Mouse (Mus musculus) cerebellum, adult 9-11 months (tissue): Measurements from ENCODE around the gene Fam229b.

ENCODE experiments used
- DNase-seq: peaks from one replicate; pipeline ENCODE4 v3.0.0; 2022

Fam229b gene

DNA sequence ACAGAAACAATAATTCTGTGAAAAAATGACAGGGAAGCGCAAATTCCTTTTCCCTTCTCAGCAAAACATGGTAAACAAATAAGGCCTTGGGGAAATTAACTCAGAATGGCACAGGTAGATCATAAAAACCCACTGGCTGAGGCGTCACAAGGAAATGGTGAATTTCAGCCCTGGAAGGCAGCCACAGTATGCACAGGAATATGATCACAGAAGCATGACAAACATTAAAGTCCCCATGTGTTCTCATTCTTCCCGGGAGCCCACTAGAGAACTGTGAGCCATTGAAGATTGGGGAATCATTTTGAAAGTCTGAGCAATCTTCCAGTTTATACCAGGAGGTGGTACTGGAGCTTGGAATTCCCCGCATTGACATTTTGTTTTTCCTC, 24.2 kb downstream of the Fam229b start:
- DNase-seq, result no peak

DNA sequence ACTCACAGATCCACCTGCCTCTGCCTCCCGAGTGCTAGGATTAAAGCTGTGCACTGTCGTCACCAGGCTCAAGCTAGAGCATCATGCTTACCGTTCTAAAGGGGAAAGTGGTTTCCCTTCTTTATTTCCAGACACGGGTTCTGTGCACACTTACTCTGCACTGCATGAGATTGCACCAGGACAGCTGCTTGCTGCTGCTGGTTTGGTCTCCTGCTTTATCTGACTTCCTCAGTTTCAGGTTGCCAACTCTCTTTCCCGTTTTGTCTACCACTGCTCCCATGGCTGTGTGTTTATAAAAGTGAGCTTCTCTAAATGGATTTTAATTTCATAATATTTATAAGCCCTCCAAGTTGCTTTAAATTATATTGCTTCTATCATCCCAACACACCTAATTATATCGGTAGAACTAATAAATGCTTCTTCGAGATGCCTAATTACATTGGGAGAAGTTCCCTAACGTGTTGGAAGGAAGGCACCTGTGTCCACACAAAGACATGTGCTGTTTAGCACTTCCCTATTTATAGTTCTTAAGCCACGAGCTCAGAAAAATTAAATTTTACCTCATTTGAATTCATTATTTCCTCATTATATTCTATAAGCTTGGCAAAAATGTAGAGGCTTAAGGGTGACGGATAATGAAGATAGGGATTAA, 24.8 kb downstream of the Fam229b start:
- no peak for DNase-seq

DNA sequence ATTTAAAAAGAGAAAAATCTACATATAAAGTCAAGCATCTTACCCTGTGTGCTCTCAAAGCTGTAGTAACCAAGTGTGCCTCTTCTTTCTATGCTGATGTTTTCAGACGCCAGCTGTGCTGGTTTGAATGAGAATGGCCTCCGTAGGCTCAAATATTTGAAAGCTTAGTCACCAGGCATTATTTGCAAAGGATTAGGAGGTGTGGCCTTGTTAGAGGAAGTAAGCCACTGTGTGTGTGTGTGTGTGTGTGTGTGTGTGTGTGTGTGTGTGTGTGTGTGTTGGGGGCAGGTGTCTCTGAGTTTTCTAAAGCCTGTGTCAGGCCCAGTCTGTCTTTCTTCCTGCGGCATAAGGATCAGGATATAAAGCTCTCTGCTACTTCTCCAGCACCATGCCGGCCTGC, 26.8 kb downstream of the Fam229b start:
- no peak for DNase-seq

DNA sequence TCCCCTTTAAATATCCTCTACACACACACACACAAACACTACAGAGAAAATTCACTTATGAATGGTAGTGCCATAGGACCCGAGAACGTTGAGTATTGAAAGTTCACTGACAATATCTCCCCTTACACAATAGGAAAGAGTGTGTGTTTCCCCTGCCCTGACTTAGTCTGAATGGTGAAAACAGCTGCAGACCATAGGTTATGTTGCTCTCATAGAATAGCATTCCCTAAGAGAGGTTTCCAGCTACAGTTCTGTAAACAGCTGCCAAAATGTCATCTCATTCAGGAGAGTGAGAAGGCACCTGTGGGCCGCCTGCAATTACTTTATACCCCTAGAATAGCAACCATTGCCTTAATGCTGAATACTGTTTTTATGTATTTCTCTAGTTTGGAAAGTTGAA, 27.3 kb downstream of the Fam229b start:
- no peak for DNase-seq

DNA sequence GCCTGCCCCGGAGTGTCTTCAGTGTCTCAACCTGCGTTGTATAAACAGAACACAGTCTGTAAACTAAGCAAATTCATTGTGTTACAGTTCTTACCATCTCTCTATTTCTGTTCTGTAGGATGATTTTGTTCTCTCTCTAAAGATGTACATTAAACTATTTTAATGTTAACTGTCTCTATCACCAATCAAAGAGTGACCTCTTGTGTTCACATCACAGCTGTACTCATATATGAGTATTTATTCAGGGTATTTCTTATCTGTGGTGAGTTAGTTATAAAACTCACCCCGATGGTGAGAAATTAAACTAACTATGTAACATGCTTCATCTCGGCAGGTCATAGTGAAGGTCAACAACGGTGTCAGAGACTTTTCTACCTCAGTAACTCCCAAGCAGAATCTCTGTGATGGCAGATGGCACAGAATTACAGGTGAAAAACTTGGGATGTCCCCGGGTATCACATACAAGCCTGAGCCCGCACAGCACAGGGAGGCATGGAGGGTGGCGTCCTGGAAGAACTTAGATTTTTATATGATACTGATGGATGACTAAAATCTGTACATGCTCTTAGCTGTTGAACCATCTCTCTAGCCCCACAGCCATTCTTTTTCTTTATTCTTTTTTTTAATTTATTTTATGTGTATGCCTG, 28.8 kb downstream of the Fam229b start:
- DNase-seq, result no peak

DNA sequence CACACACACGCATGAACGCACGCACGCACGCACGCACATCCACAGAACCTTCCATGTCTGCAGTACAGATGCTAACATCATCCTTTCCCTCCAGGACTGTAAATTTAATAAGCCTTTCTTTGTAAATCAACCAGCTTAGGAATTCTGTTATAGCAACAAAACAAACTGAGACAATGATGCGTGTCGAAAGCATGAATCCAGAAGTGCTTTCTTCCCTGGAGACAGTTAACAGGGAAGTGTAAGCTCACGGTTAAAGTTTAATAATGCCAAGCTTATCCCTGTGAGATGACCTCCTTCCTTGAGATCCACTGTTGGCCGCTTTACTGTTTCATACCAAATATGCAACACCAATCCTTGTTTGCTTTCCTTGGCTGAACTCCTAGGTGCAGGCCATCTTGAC, 35.0 kb downstream of the Fam229b start:
- DNase-seq, result no peak

DNA sequence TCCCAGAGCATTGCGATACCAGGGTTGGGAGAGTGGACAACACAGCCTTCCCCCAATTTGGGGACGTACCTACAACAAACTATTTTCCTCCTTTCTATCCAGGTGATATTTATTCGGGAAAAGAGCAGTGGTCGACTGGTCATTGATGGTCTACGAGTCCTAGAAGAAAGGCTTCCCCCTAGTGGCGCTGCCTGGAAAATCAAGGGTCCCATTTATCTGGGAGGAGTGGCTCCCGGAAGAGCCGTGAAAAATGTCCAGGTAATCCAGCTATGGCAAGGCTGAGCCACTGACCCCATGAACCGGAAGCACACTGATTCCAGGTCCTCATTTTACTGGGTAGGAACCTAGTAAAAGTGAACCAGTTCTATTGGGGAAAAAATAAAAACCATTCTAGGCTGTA, 36.7 kb downstream of the Fam229b start:
- no peak for DNase-seq

DNA sequence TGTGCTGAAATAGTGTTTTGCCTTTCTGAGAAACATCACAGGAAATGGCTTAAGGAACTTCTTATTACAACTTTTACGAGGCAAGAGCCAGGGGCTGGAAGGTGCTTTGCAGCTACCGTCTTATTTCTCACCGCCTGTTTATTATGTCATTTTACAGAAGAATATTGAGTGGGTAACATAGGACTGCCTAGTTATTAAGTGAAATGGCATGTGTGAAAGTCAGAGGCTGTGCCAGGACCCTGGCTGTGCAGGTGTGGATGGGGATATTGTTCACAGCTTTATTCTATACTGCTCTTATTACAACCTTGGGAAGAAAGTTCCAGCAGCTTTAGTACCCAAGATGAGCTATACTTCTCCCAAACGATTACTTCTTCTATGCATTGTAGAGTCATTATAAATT, 61.7 kb downstream of the Fam229b start:
- no peak for DNase-seq
